Mouse (Mus musculus) testis, postnatal 10 days (tissue): ENCODE measurements around the gene Dapp1.

Experiments used
- DNase-seq: peaks from one replicate; pipeline ENCODE4 v3.0.0; 2021; ENCODE audit warnings: low spot score

Dapp1 gene

GRCm38 (mm10) chr3:137981382-137981750, at the start of gene Dapp1:
Gene Dapp1, minus strand, starts transcription at chr3:137981545.
- peak; percentile 70 for DNase-seq

- no peak for DNase-seq
Observed at GRCm38 (mm10) chr3:138030563-138030962, 49.2 kb upstream of the Dapp1 start.

- DNase-seq, result no peak
Observed at GRCm38 (mm10) chr3:138029351-138029750, 48.0 kb upstream of the Dapp1 start.

GRCm38 (mm10) chr3:138027575-138028362, 46.4 kb upstream of the Dapp1 start:
- DNase-seq, result no peak

- DNase-seq, result no peak
Observed at GRCm38 (mm10) chr3:138026286-138026685, 44.9 kb upstream of the Dapp1 start.

- no peak for DNase-seq
Observed at GRCm38 (mm10) chr3:138022651-138023050, 41.3 kb upstream of the Dapp1 start.

- no peak for DNase-seq
Observed at GRCm38 (mm10) chr3:138022003-138022402, 40.7 kb upstream of the Dapp1 start.

- no peak for DNase-seq
Observed at GRCm38 (mm10) chr3:138016810-138017209, 35.5 kb upstream of the Dapp1 start.

GRCm38 (mm10) chr3:138014725-138015124, 33.4 kb upstream of the Dapp1 start:
- DNase-seq, result no peak

GRCm38 (mm10) chr3:138012351-138012750, 31.0 kb upstream of the Dapp1 start:
- no peak for DNase-seq

GRCm38 (mm10) chr3:138008152-138008551, 26.8 kb upstream of the Dapp1 start:
- no peak for DNase-seq

GRCm38 (mm10) chr3:138006896-138007295, 25.6 kb upstream of the Dapp1 start:
- no peak for DNase-seq

GRCm38 (mm10) chr3:138003264-138003663, 21.9 kb upstream of the Dapp1 start:
- DNase-seq, result no peak

- no peak for DNase-seq
Observed at GRCm38 (mm10) chr3:138002545-138002944, 21.2 kb upstream of the Dapp1 start.

- no peak for DNase-seq
Observed at GRCm38 (mm10) chr3:138001865-138002264, 20.5 kb upstream of the Dapp1 start.

GRCm38 (mm10) chr3:138000724-138001069, 19.4 kb upstream of the Dapp1 start:
- no peak for DNase-seq

- DNase-seq, result no peak
Observed at GRCm38 (mm10) chr3:138000062-138000723, 18.8 kb upstream of the Dapp1 start.

GRCm38 (mm10) chr3:137999224-137999790, 18.0 kb upstream of the Dapp1 start:
- no peak for DNase-seq

- DNase-seq, result no peak
Observed at GRCm38 (mm10) chr3:137998491-137999223, 17.3 kb upstream of the Dapp1 start.

- no peak for DNase-seq
Observed at GRCm38 (mm10) chr3:137995486-137995885, 14.1 kb upstream of the Dapp1 start.

- DNase-seq, result no peak
Observed at GRCm38 (mm10) chr3:137994196-137994595, 12.9 kb upstream of the Dapp1 start.

GRCm38 (mm10) chr3:137992366-137992765, 11.0 kb upstream of the Dapp1 start:
- no peak for DNase-seq

GRCm38 (mm10) chr3:137991183-137991582, 9.8 kb upstream of the Dapp1 start:
- peak; percentile 85 for DNase-seq
